Mouse (Mus musculus) T-helper 2 cell (primary cell): ENCODE measurements around the gene Msrb3.

Experiments
- in situ Hi-C: fragments of 300-600 bp; cut with MboI, MseI; formaldehyde crosslinking; loops from one replicate; pipeline ENCODE4 v1.15.1; 2025; ENCODE audit warnings: high pct_unique_total_duplicates

Gene Msrb3

GRCm38 (mm10) chr10:120810832-120811571, 87.9 kb downstream of the Msrb3 start:
- in situ Hi-C loops = no loop called here

- in situ Hi-C loops = no loop called here
These were observed 88.7 kb downstream of the Msrb3 start for GRCm38 (mm10) chr10:120810053-120810696.

- in situ Hi-C loops = no loop called here
These were observed 90.7 kb downstream of the Msrb3 start for GRCm38 (mm10) chr10:120808167-120808566.

- in situ Hi-C loops = no loop called here
These were observed 97.8 kb downstream of the Msrb3 start for GRCm38 (mm10) chr10:120801127-120801526.

- in situ Hi-C loops = no loop called here
These were observed 99.4 kb downstream of the Msrb3 start for GRCm38 (mm10) chr10:120799479-120799878.

- in situ Hi-C loops = no loop called here
These were observed 102.2 kb downstream of the Msrb3 start for GRCm38 (mm10) chr10:120796749-120797148.

GRCm38 (mm10) chr10:120794391-120794817, 104.5 kb downstream of the Msrb3 start:
- in situ Hi-C loops = no loop called here

GRCm38 (mm10) chr10:120792191-120792765, 106.6 kb downstream of the Msrb3 start:
- in situ Hi-C loops = no loop called here

- in situ Hi-C loops = no loop called here
These were observed 107.5 kb downstream of the Msrb3 start for GRCm38 (mm10) chr10:120791438-120791837.

GRCm38 (mm10) chr10:120787202-120787601, 111.7 kb downstream of the Msrb3 start:
- in situ Hi-C loops = no loop called here

GRCm38 (mm10) chr10:120784516-120784915, 114.4 kb downstream of the Msrb3 start:
- in situ Hi-C loops = no loop called here

GRCm38 (mm10) chr10:120783393-120783792, 115.5 kb downstream of the Msrb3 start:
- in situ Hi-C loops = no loop called here

- in situ Hi-C loops = no loop called here
These were observed 121.4 kb downstream of the Msrb3 start for GRCm38 (mm10) chr10:120777499-120777898.

- in situ Hi-C loops = no loop called here
These were observed 123.5 kb downstream of the Msrb3 start for GRCm38 (mm10) chr10:120775361-120775760.

GRCm38 (mm10) chr10:120767418-120767817, 131.5 kb downstream of the Msrb3 start:
- in situ Hi-C loops = no loop called here

- in situ Hi-C loops = no loop called here
These were observed 133.5 kb downstream of the Msrb3 start for GRCm38 (mm10) chr10:120765398-120765797.

- in situ Hi-C loops = no loop called here
These were observed 135.0 kb downstream of the Msrb3 start for GRCm38 (mm10) chr10:120763656-120764466.

- in situ Hi-C loops = no loop called here
These were observed 135.9 kb downstream of the Msrb3 start for GRCm38 (mm10) chr10:120762958-120763357.

- in situ Hi-C loops = no loop called here
These were observed 138.2 kb downstream of the Msrb3 start for GRCm38 (mm10) chr10:120760679-120761078.

- in situ Hi-C loops = no loop called here
These were observed 139.0 kb downstream of the Msrb3 start for GRCm38 (mm10) chr10:120759883-120760282.

GRCm38 (mm10) chr10:120752454-120752853, 146.4 kb downstream of the Msrb3 start:
- in situ Hi-C loops = no loop called here

- in situ Hi-C loops = no loop called here
These were observed 147.1 kb downstream of the Msrb3 start for GRCm38 (mm10) chr10:120751821-120752261.
